Mouse (Mus musculus): ENCODE measurements around the gene Tefm. TPM values are rescaled to one million over a fixed set of nuclear protein-coding genes. Genes with fewer than 3 reads are reported as not detected.
"Not testable (repeated sequence)": the region's sequence is repeated elsewhere in the genome, so short reads cannot be mapped to it uniquely, and the experiment has no call there.

Gene Tefm
- not detected in 2 replicates for polyA plus RNA-seq (2012; ENCODE audit: insufficient read depth, insufficient read length, low replicate concordance, missing spikeins)

DNA sequence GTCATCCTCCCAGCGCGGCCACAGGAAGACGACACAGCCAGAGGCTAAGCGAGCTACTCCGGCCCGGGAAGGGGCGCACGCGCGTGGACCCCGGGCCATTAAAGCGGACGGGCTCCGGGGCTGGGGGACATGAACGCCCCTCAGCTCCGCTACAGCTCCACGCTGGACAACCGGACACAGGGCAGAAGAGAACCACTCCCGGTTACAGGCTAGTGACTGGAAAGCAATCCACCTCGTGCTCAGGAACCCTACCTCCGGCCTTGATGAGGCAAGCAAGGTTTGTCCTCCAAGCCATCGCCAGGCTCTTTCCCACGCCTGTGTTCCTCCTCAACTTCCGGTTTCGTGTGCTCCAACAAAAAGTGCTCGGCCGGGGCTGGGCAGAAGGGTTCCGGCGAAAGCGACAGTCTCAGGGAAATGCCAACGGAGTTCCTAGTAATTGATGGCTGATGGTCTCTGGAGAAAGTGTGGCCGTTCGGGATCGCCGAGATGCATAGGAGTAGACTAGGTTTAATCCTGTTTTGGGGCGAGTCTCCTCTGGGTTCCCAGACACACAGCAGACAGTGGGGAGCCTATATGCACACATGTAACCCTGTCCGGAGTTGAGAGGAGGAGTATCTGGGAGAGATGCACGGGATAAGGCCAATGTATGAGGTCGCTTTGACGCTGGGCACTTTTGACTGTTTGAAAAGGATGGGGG lies at the start of gene Tefm:
TSS of gene Tefm (minus strand) at position 351 of the 697 bp plus-strand sequence.
- WGBS = under 1% methylated on average over 40 of the region's 40 CpGs
- Histone ChIP-seq H3K4me3 (ENCODE audit: insufficient read depth, low read depth, low read length) (peak within 1 kb of the TSS; percentile 60), H3K4me1 (ENCODE audit: control insufficient read depth, insufficient read depth, low read length) (peaks cover 4% of the 10 kb centered on the region; the same call in 1 of the 2 replicates), H3K27ac (ENCODE audit: insufficient read depth, low read depth, low read length) (peak within 1 kb of the TSS; percentile 32)
- peak; percentile 81 for TF ChIP-seq POLR2A (IDR thresholded peaks at IDR 0.05; ENCODE audit: insufficient read depth, low read depth, low read length)
- no peak for TF ChIP-seq CTCF (IDR thresholded peaks at IDR 0.05; ENCODE audit: insufficient read depth, low read depth, low read length)

DNA sequence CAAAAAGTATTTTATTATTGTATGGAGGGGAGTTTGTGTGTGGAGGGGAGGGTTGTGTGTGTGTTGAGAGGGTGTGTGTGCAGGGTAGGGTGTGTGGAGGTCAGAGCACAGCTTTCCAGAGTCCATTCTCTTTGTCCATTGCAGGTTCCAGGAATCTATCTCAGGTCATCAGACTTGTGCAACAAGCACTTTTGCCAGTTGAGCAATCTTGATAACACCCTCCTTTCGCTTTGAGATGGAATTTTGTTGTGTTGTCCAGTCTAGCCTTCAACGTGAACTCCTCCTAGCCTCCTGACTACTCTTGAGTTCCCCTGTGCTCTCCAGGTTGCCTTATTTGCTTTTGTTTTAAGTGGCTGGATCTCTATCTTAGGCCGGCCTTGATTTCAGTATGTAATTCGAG lies 48.3 kb upstream of the Tefm start:
- 83% methylated on average over 4 of the region's 4 CpGs for WGBS
- Histone ChIP-seq H3K4me1 (ENCODE audit: control insufficient read depth, insufficient read depth, low read length) (0 out of 2 replicates have a peak, but pooled peaks cover 3% of the 10 kb centered on the region), H3K27ac (ENCODE audit: insufficient read depth, low read depth, low read length) (no peak overlapping the region), H3K4me3 (ENCODE audit: insufficient read depth, low read depth, low read length) (no peak overlapping the region)
- no peak for TF ChIP-seq POLR2A (IDR thresholded peaks at IDR 0.05; ENCODE audit: insufficient read depth, low read depth, low read length)
- no peak for TF ChIP-seq CTCF (IDR thresholded peaks at IDR 0.05; ENCODE audit: insufficient read depth, low read depth, low read length)

DNA sequence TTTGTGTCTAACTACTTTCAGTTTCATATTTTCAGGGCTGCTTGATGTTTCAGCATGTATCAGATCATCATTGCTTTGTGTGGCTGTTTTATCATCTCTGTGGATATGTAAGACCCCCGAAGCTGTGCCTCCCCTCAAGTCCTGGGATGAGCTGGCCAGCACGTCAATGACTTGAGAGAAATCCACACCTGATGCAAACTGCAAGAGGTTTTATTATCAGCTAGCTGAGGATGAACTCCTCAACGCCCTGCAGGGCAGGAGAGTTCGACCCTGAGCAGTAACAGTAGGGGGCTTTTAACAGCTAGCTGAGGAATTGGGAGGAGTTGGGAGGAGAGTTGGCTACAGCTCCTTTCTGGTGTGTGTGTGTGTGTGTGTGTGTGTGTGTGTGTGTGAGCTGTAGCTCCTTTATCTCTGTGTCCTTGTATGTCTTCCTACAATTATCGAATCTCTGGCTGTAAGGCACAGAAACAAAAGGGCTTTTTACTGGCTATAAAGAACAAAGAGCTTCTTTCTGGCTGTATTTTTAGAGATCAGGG lies 43.5 kb upstream of the Tefm start:
- WGBS = 35% methylated on average over 5 of the region's 5 CpGs
- not testable (repeated sequence) for H3K27ac ChIP-seq (ENCODE audit: insufficient read depth, low read depth, low read length); H3K4me1 ChIP-seq (ENCODE audit: control insufficient read depth, insufficient read depth, low read length); H3K4me3 ChIP-seq (ENCODE audit: insufficient read depth, low read depth, low read length)

DNA sequence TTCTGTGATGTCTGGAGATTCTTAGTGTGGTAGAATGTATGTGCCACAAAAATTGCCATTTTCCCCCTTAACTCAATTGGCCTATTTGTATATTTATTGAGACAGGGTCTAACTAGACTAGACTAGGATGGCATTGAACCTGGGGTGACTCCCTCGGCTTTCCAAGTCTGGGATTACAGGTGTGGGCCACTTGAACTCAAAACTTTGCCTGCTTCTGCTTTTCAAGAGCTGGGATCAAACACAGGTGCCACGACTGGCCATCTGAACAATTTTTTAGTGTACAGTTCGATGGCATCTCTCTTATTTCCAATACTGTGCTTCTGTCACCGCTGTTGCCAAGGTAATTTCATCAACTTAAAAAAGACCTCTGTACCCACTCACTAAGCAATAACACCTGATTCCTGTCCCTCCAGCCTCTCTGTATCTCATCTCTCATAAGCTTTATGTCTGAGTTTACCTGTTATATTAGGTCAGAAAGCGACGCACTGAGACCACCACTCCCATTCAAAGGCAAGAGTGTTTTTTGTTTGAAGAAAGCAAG lies 42.6 kb upstream of the Tefm start:
- peaks cover 7% of the 10 kb centered on the region; the same call in 1 of the 2 replicates for H3K4me1 ChIP-seq (ENCODE audit: control insufficient read depth, insufficient read depth, low read length)
- H3K4me3 ChIP-seq (ENCODE audit: insufficient read depth, low read depth, low read length) = no peak overlapping the region
- 85% methylated on average over 6 of the region's 6 CpGs for WGBS
- TF ChIP-seq POLR2A (IDR thresholded peaks at IDR 0.05; ENCODE audit: insufficient read depth, low read depth, low read length) = no peak
- TF ChIP-seq CTCF (IDR thresholded peaks at IDR 0.05; ENCODE audit: insufficient read depth, low read depth, low read length) = no peak
- no peak overlapping the region for H3K27ac ChIP-seq (ENCODE audit: insufficient read depth, low read depth, low read length)

DNA sequence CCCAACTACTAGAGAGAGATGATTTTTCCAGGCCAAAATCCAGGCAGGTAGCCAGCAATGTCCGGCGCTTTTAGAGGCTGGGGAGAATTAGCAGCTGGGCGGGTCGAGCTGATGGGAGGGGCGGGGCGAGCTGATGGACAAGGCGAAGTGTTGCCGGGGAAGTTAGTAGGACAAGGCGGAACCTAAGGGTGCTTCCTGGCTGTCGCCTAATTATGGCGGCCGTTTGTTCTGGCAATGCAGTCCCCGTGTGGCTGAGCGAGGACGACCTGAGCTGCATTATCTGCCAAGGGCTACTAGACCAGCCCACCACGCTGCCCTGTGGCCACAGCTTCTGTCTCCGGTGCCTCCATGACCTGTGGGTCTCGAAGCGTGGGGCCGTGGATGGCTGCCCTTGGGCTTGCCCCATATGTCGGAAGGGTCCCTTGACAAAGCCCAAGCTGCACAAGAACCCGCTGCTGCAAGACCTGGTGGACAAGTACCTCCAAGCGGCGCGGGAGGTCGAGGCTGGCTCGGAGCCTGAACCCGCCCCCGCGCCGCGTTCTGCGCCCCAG lies 41.8 kb upstream of the Tefm start, which contains the start of gene Rnf135:
TSS of gene Rnf135 (plus strand) at position 147 of the 551 bp plus-strand sequence.
- no peak for TF ChIP-seq CTCF (IDR thresholded peaks at IDR 0.05; ENCODE audit: insufficient read depth, low read depth, low read length)
- TF ChIP-seq POLR2A (IDR thresholded peaks at IDR 0.05; ENCODE audit: insufficient read depth, low read depth, low read length) = no peak
- 3% methylated on average over 33 of the region's 33 CpGs for WGBS
- Histone ChIP-seq H3K27ac (ENCODE audit: insufficient read depth, low read depth, low read length) (peak within 1 kb of the TSS; percentile 70), H3K4me1 (ENCODE audit: control insufficient read depth, insufficient read depth, low read length) (peaks cover 7% of the 10 kb centered on the region; the same call in 1 of the 2 replicates), H3K4me3 (ENCODE audit: insufficient read depth, low read depth, low read length) (peak within 1 kb of the TSS; percentile 62)

DNA sequence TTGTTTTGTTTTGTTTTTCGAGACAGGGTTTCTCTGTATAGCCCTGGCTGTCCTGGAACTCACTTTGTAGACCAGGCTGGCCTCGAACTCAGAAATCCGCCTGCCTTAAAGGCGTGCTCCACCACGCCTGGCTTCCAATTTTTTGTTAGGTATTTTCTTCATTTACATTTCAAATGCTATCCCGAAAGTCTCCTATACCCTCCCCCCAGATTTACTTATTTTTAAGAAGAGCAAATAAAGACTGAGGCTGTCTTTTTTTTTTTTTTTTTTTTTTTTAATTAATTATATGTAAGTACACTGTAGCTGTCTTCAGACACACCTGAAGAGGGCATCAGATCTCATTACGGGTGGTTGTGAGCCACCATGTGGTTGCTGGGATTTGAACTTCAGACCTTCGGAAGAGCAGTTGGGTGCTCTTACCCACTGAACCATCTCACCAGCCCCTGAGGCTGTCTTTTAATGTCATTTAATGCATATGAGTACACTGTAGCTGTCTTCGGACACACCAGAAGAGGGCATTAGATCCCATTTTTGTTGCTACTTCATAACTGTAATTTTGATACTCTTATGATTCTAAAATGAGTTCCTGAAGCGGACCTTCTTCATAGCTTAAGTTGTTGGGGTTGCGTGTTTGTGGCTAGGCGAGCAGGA lies 41.2 kb upstream of the Tefm start:
- 46% methylated on average over 12 of the region's 12 CpGs for WGBS
- not testable (repeated sequence) for H3K4me1 ChIP-seq (ENCODE audit: control insufficient read depth, insufficient read depth, low read length); H3K27ac ChIP-seq (ENCODE audit: insufficient read depth, low read depth, low read length)
- H3K4me3 ChIP-seq (ENCODE audit: insufficient read depth, low read depth, low read length) = peak overlapping the region; percentile 62

DNA sequence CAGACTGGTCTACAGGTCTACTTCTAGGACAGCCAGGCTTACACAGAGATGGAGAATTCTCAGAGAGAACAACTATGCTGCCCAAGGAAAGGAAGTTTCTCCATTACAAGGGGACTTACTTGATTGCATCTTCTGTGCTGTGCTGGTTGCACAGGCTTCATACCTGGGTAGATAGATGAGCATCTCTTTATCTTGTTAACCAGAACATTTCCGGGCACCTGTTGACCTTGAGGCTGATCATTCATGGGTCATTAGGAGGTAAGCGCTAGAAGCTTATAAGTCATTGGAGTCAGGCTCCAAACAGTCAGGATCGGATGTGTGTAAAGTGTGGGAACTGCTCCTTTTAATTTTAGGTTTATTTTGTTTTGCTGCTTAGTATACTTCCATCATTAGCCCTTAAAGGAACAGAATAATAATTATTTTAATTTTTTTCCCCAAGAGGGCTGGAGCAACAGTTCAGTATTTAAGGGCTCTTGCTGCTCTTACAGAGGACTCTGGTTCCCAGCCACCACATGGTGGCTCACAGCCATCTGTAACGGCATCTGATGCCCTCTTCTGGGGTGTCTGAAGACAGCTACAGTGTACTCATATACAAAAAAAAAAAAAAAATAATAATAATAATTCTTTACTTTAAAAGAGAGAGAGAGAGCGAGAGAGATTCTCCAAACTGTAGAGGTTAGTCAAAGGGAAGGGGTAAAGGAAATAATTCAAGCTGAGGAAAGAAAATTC lies 39.2 kb upstream of the Tefm start:
- no peak overlapping the region for H3K27ac ChIP-seq (ENCODE audit: insufficient read depth, low read depth, low read length)
- TF ChIP-seq CTCF (IDR thresholded peaks at IDR 0.05; ENCODE audit: insufficient read depth, low read depth, low read length) (no peak), POLR2A (IDR thresholded peaks at IDR 0.05; ENCODE audit: insufficient read depth, low read depth, low read length) (no peak)
- WGBS = 80% methylated on average over 5 of the region's 5 CpGs
- no peak overlapping the region for H3K4me3 ChIP-seq (ENCODE audit: insufficient read depth, low read depth, low read length)
- H3K4me1 ChIP-seq (ENCODE audit: control insufficient read depth, insufficient read depth, low read length) = peaks cover 7% of the 10 kb centered on the region; the same call in 1 of the 2 replicates

DNA sequence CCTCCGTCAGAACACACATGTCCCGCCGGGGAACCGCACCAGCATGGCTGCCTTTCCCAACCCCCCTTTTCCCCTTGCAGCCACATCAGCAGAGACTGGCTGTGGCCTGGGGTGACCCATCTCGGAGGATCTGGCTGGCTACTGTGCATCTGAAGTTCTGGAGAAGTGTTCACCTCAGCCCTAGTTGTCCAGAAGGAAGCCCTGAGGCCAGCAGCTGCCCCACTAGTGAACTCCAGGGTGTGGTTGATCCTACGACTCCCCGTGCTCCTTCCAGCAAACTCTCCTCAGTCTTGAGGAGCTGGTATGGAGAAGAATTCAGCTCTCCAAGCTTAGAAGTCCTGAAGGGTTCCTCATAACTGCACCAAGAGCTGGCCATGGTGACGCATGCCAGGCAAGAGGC lies 36.3 kb upstream of the Tefm start:
- 92% methylated on average over 8 of the region's 8 CpGs for WGBS
- Histone ChIP-seq H3K4me1 (ENCODE audit: control insufficient read depth, insufficient read depth, low read length) (no peaks in the 10 kb centered on the region), H3K27ac (ENCODE audit: insufficient read depth, low read depth, low read length) (no peak overlapping the region), H3K4me3 (ENCODE audit: insufficient read depth, low read depth, low read length) (no peak overlapping the region)
- TF ChIP-seq CTCF (IDR thresholded peaks at IDR 0.05; ENCODE audit: insufficient read depth, low read depth, low read length) (no peak), POLR2A (IDR thresholded peaks at IDR 0.05; ENCODE audit: insufficient read depth, low read depth, low read length) (no peak)
